Mouse (Mus musculus) adrenal gland, adult 8-10 months (tissue): ENCODE measurements around the gene Rdh7. TPM values are rescaled to one million over a fixed set of nuclear protein-coding genes. Genes with fewer than 3 reads are reported as not detected.

Experiments
- total RNA-seq, 4 experiments: library from RNA; stranded (reverse); gene quantifications; 2 replicates each; pipeline ENCODE4 v1.2.4; 2022

The Rdh7 gene
- total RNA-seq, 4 experiments from 2014 or later: 0.19 to 0.20 TPM; not detected in 2

Other genes starting within 250 kb of the Rdh7 start
- 100 to 1,000 TPM in 3 of 4 experiments, 10 to 100 TPM in 1; 96.7 to 113 (median 107) TPM for gene Stat6, start 245.8 kb downstream of the Rdh7 start, total RNA-seq
- 10 to 100 TPM in 2 of 4 experiments, 1 to 10 TPM in 2; 6.3 to 10.6 (median 9.6) TPM for gene Nemp1, start 221.9 kb downstream of the Rdh7 start, total RNA-seq
- gene Nab2, start 220.2 kb downstream of the Rdh7 start, total RNA-seq: 10 to 100 TPM; 20.0 to 33.6 (median 26.8) TPM
- gene Myo1a, start 183.6 kb downstream of the Rdh7 start, total RNA-seq: 10 to 100 TPM in 2 of 4 experiments, under 1 TPM in 2; 0.75 to 72.1 (median 30.0) TPM
- not detected for gene Tac2, start 164.3 kb downstream of the Rdh7 start, total RNA-seq
- 10 to 100 TPM; 11.9 to 20.9 (median 15.8) TPM for gene Zbtb39, start 149.3 kb downstream of the Rdh7 start, total RNA-seq
- 10 to 100 TPM in 3 of 4 experiments, 1 to 10 TPM in 1; 9.8 to 13.2 (median 10.4) TPM for gene Gpr182, start 137.1 kb downstream of the Rdh7 start, total RNA-seq
- gene Rdh1, start 129.1 kb downstream of the Rdh7 start, total RNA-seq: 1 to 10 TPM; 4.0 to 5.4 (median 4.4) TPM
- gene Rdh16f1, start 129.0 kb downstream of the Rdh7 start, total RNA-seq: 1 to 10 TPM; 4.8 to 9.8 (median 6.6) TPM
- under 1 TPM in 1 of 4 experiments, not detected in 3; 0.38 TPM for gene Rdh9, start 112.4 kb downstream of the Rdh7 start, total RNA-seq
- 1 to 10 TPM in 1 of 4 experiments, under 1 TPM in 3; 0.55 to 2.9 (median 0.78) TPM for gene Rdh16, start 87.7 kb downstream of the Rdh7 start, total RNA-seq
- gene Rdh19, start 38.9 kb downstream of the Rdh7 start, total RNA-seq: under 1 TPM in 3 of 4 experiments, not detected in 1; 0.20 to 0.38 (median 0.24) TPM
- not detected for gene Rdh16f2, start 22.3 kb downstream of the Rdh7 start, total RNA-seq
- 1 to 10 TPM in 1 of 4 experiments, under 1 TPM in 3; 0.64 to 1.6 (median 0.72) TPM for gene Sdr9c7, start 9.7 kb upstream of the Rdh7 start, total RNA-seq
- gene Hsd17b6, start 118.8 kb upstream of the Rdh7 start, total RNA-seq: under 1 TPM in 1 of 4 experiments, not detected in 3; 0.51 TPM
- 1 to 10 TPM; 2.1 to 3.5 (median 3.0) TPM for gene Prim1, start 126.4 kb upstream of the Rdh7 start, total RNA-seq
- gene Naca, start 146.8 kb upstream of the Rdh7 start, total RNA-seq: 100 to 1,000 TPM; 560 to 666 (median 578) TPM
- 100 to 1,000 TPM; 128 to 203 (median 146) TPM for gene Ptges3, start 170.1 kb upstream of the Rdh7 start, total RNA-seq
- gene Atp5b, start 194.5 kb upstream of the Rdh7 start, total RNA-seq: 1,000 to 10,000 TPM; 1,737 to 2,601 (median 2,176) TPM
- gene Baz2a, start 202.8 kb upstream of the Rdh7 start, total RNA-seq: 10 to 100 TPM; 52.9 to 78.0 (median 62.7) TPM